Mouse (Mus musculus): ENCODE data around the gene Allc.

- TF ChIP-seq CTCF (IDR thresholded peaks at IDR 0.05; ENCODE audit: control insufficient read depth, insufficient read depth, insufficient replicate concordance, low read depth, low read length) = no peak
- no peak for TF ChIP-seq POLR2A (IDR thresholded peaks at IDR 0.05; ENCODE audit: control insufficient read depth, low read depth, low read length)
Observed at GRCm38 (mm10) chr12:28617297-28617696, 35.0 kb upstream of the Allc start.
